Mouse (Mus musculus): Measurements from ENCODE around the gene Dnase2a. TPM values are rescaled to one million over a fixed set of nuclear protein-coding genes. Genes with fewer than 3 reads are reported as not detected.
A peak's percentile ranks its signal among the peaks of the same experiment; 100 is the strongest.

The Dnase2a gene
- polyA plus RNA-seq, 1 experiment from 2014 or later, result 3.8 TPM

DNA sequence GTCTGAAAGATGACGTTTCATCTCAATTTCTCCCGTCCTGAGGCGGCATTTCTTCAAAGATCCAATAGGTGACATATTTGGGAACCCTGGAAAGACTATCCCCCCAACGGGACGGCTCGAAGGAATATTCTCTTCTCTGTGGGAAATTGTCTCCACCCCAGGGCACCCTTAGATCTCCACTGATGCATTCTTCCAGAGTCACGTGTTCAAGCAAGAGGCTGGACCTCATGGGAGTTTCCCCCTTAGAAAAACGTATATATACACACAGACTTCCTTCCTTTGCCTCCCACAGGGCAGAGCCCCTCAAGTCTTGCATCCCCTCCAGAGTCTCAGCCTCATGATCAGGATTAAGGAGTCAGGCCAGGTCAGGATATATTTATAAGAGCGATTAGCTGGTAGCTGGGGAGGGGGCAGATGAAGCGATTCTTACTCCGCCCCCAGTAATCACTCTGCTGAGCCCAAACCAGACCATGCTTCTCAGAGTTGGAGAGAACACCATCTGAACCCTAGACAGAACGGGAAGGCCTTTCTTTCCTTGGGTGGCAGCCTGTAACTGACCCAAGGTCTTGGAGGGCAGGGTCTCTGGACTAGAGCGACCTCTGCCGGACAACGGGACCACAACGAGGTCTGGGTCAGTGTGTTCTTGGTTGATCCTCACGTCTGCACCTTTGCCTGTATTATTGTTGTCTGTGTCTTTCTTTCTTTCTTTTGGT lies 38.3 kb downstream of the Dnase2a start, which contains the start of gene Rtbdn:
Gene Rtbdn, plus strand, starts transcription at position 464 of the 713 bp plus-strand sequence.
- H3K4me3 ChIP-seq, result peak within 1 kb of the TSS; percentile 60
- H3K9me3 ChIP-seq, result no peaks in the 10 kb centered on the region
- WGBS, result 13% methylated on average over 17 of the region's 17 CpGs
- no peak within 1 kb of the TSS for H3K27ac ChIP-seq
- H3K27me3 ChIP-seq (ENCODE audit: insufficient read depth, poor library complexity, severe bottlenecking), result peaks cover 92% of the 10 kb centered on the region
- H3K36me3 ChIP-seq, result no peaks in the 10 kb centered on the region
- no peak for DNase-seq (ENCODE audit: low spot score)
- peaks cover 18% of the 10 kb centered on the region for H3K4me1 ChIP-seq

DNA sequence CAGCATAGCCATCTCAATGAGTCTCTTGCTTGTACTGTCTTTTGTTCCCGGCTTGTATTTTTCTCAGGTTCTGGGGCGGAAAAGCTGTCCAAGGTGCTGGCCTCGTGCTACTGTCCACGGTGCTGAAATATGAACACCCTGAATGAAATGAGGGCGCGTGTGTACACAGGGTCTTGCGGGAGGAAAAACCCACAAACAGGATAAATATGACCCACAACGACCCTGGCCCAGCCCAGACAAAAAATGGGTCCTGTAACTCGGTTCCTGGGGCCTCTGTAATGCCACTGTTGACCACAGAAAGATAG lies 38.8 kb downstream of the Dnase2a start:
- no peak for DNase-seq (ENCODE audit: low spot score)
- H3K9me3 ChIP-seq, result no peaks in the 10 kb centered on the region
- H3K27me3 ChIP-seq (ENCODE audit: insufficient read depth, poor library complexity, severe bottlenecking), result peaks cover 93% of the 10 kb centered on the region
- 18% methylated on average over 9 of the region's 9 CpGs for WGBS
- H3K4me3 ChIP-seq, result no peak overlapping the region
- H3K36me3 ChIP-seq, result no peaks in the 10 kb centered on the region
- H3K27ac ChIP-seq, result no peak overlapping the region
- H3K4me1 ChIP-seq, result peaks cover 18% of the 10 kb centered on the region

DNA sequence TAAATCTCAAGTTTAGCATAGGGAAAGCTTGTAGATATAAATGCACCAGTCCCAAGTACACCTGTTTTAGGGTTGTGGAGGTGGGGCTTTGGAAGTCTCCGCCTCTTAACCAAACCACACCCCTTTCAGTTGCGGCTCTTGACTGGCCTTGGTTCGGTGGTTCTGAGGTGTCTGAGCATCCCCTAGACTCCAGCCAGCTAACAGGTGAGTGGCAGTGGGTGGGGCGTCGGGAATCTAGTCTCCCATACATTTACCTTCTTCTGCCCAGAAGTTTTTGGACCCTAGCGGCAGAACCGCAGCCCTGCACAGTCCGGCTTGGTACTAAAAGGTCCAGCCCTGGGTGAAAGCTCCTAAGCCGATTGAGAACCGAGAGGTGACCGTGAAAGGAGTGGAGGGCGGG lies 41.4 kb downstream of the Dnase2a start:
- no peak for DNase-seq (ENCODE audit: low spot score)
- H3K9me3 ChIP-seq, result no peaks in the 10 kb centered on the region
- H3K27me3 ChIP-seq (ENCODE audit: insufficient read depth, poor library complexity, severe bottlenecking), result peaks cover 86% of the 10 kb centered on the region
- no peak overlapping the region for H3K27ac ChIP-seq
- H3K36me3 ChIP-seq, result no peaks in the 10 kb centered on the region
- peaks cover 18% of the 10 kb centered on the region for H3K4me1 ChIP-seq
- 16% methylated on average over 12 of the region's 12 CpGs for WGBS
- no peak overlapping the region for H3K4me3 ChIP-seq

DNA sequence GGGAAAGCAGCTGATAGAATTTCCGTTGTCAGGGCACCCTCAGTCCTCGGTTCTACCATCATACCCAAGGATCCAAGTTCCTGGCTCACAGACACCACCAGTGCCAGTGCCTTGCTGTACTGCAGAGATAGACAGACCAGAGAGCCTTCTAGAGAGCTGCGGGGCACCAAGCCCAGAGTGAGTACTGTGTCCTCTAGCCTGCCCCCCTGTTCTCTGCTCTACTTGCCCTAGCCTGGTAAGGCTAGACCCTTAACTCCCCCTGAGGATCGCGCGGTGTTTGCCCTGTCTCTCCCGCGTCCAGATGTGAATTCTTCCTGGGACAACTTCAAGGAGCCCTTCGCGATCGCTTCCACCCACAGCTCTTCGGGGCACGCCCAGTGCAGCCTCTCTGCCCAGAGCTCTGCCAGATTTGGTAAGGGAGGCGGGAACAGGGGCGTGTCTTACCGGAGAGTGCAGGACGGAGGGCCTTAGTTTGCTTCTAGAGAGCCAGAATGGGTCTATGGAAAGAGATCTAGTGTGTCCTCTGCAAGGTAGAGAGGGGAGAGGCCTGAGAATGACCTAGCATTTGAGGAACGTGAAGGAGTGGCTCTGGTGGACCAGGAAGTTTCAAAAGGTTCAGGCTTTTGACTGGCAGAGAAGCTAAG lies 44.4 kb downstream of the Dnase2a start:
- H3K9me3 ChIP-seq, result no peaks in the 10 kb centered on the region
- peaks cover 15% of the 10 kb centered on the region; the same call in 1 of the 2 replicates for H3K36me3 ChIP-seq
- DNase-seq (ENCODE audit: low spot score), result no peak
- 6% methylated on average over 18 of the region's 18 CpGs for WGBS
- H3K27me3 ChIP-seq (ENCODE audit: insufficient read depth, poor library complexity, severe bottlenecking), result peaks cover 58% of the 10 kb centered on the region
- H3K27ac ChIP-seq, result no peak overlapping the region
- H3K4me3 ChIP-seq, result 0 out of 2 replicates have a peak overlapping the region, but pooled peaks have one; percentile 22
- peaks cover 5% of the 10 kb centered on the region; the same call in 1 of the 2 replicates for H3K4me1 ChIP-seq

DNA sequence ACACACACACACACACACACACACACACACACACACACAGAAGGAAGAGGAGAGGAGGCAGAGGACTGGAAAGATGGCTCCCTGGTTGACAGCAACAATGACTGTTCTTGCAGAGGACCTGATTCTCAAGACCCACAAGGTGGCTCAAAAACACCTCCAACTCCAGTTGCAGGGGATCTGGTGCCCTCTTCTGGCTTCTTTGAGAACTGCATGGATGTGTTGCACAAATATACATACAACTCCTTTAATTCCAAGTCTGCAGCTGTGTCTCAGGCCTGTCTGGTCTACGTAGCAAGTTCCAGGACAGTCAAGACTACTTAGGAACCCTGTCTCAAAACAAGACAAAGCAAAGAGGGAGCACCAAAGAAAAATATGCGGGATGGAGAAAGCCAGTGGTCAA lies 48.4 kb downstream of the Dnase2a start:
- Histone ChIP-seq H3K27ac (no peak overlapping the region), H3K4me1 (peaks cover 5% of the 10 kb centered on the region; the same call in 1 of the 2 replicates), H3K27me3 (ENCODE audit: insufficient read depth, poor library complexity, severe bottlenecking) (peaks cover 20% of the 10 kb centered on the region; the same call in 1 of the 2 replicates), H3K9me3 (no peaks in the 10 kb centered on the region), H3K36me3 (peaks cover 37% of the 10 kb centered on the region), H3K4me3 (no peak overlapping the region)
- 44% methylated on average over 2 of the region's 2 CpGs for WGBS
- DNase-seq (ENCODE audit: low spot score), result no peak

DNA sequence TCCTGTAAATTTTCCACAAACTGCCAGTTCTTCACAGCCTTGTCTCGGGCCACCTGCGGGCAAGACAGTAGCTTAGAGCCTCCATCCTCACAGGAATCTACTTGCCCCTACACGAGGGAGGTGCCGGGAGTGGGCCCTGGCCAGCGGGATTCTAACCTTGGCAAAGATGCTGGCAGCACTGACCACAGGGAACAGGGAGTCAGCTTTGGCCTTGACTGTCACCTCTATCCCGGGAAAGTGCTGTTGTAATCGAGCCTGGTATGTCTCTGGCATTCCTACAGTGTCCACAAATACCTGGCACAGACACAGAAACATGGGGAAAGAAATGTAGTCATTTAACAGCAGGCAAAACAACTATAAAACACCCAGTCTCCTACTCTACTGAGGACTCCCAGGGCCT lies 51.5 kb downstream of the Dnase2a start:
- Histone ChIP-seq H3K27me3 (ENCODE audit: insufficient read depth, poor library complexity, severe bottlenecking) (no peaks in the 10 kb centered on the region), H3K9me3 (no peaks in the 10 kb centered on the region), H3K4me1 (peaks cover under 1% of the 10 kb centered on the region), H3K36me3 (peaks cover 49% of the 10 kb centered on the region), H3K4me3 (no peak overlapping the region), H3K27ac (no peak overlapping the region)
- 87% methylated on average over 7 of the region's 7 CpGs for WGBS
- no peak for DNase-seq (ENCODE audit: low spot score)

DNA sequence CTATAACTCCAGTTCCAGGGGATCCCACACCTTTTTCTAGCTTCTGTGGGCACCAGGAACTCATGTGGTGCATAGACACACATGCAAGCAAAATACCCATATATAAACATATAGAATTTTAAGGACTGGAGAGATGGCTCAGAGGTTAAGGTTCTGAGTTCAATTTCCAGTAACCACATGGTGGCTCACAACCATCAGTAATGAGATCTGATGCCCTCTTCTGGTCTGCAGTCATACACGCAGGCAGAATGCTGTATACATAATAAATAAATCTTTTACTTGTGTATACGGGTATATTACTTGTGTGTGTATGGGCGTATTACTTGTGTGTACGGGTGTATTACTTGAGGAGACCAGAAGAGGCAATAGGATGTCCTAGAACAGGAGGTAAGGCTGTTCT lies 55.6 kb downstream of the Dnase2a start:
- H3K9me3 ChIP-seq, result no peaks in the 10 kb centered on the region
- 83% methylated on average over 4 of the region's 4 CpGs for WGBS
- H3K4me1 ChIP-seq, result peaks cover 29% of the 10 kb centered on the region
- no peak overlapping the region for H3K27ac ChIP-seq
- peaks cover 25% of the 10 kb centered on the region for H3K36me3 ChIP-seq
- DNase-seq (ENCODE audit: low spot score), result no peak
- no peaks in the 10 kb centered on the region for H3K27me3 ChIP-seq (ENCODE audit: insufficient read depth, poor library complexity, severe bottlenecking)
- H3K4me3 ChIP-seq, result no peak overlapping the region

DNA sequence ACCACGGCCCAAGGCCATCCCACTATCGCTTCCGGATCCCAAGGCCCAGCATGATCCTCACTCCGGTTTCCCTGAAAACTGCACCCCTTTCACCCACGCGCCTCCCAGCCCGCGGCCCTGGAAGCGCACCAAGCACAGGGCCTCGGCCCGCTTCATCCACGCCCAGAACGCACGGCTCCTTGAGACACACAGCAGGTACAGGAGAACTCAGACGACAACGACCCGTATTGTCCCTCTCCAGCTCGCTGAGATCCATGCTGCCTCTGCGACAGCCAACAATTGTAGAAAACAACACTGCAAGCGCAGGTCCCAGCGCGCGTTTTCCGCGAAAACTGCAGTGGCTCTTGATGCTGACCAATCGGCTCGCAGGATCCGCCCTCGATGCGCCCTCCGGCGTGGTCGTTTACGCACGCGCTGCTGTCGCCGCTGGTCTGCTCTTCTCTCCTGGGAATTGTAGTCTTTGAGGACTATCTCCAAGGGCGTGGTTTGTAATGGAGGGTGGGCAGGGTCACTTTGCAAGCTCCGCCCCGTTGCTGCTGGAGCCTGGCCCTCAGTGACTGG lies 57.5 kb downstream of the Dnase2a start:
- Histone ChIP-seq H3K27ac (peak overlapping the region; percentile 78), H3K9me3 (no peaks in the 10 kb centered on the region), H3K36me3 (peaks cover 17% of the 10 kb centered on the region), H3K4me3 (peak overlapping the region; percentile 78), H3K27me3 (ENCODE audit: insufficient read depth, poor library complexity, severe bottlenecking) (no peaks in the 10 kb centered on the region), H3K4me1 (peaks cover 35% of the 10 kb centered on the region)
- under 1% methylated on average over 41 of the region's 41 CpGs for WGBS
- DNase-seq (ENCODE audit: low spot score), result peak; percentile 99

DNA sequence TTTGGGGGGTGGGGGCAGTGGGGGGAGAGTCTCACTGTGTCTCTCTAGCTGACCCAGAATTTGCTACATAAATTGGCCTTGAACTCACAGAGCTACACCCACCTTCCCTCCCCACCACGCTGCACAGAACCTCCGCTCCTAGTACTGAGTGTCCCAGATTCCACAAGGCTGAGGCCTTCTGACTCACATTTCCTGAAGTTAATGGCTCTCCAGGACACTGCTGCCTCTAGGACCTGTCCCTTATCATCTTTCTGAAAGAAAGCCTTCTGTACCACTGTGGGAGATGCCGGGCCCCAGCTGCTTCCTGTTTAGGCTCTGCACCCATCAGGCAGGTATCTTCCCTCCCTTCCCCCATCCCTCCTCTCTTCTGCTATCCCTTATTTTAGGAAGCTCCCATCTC lies 58.2 kb downstream of the Dnase2a start:
- Histone ChIP-seq H3K36me3 (peaks cover 22% of the 10 kb centered on the region), H3K4me1 (peaks cover 40% of the 10 kb centered on the region), H3K27ac (peak overlapping the region; percentile 78), H3K9me3 (no peaks in the 10 kb centered on the region), H3K27me3 (ENCODE audit: insufficient read depth, poor library complexity, severe bottlenecking) (no peaks in the 10 kb centered on the region), H3K4me3 (peak overlapping the region; percentile 78)
- DNase-seq (ENCODE audit: low spot score), result no peak
- WGBS, result 20% methylated on average over 3 of the region's 3 CpGs

DNA sequence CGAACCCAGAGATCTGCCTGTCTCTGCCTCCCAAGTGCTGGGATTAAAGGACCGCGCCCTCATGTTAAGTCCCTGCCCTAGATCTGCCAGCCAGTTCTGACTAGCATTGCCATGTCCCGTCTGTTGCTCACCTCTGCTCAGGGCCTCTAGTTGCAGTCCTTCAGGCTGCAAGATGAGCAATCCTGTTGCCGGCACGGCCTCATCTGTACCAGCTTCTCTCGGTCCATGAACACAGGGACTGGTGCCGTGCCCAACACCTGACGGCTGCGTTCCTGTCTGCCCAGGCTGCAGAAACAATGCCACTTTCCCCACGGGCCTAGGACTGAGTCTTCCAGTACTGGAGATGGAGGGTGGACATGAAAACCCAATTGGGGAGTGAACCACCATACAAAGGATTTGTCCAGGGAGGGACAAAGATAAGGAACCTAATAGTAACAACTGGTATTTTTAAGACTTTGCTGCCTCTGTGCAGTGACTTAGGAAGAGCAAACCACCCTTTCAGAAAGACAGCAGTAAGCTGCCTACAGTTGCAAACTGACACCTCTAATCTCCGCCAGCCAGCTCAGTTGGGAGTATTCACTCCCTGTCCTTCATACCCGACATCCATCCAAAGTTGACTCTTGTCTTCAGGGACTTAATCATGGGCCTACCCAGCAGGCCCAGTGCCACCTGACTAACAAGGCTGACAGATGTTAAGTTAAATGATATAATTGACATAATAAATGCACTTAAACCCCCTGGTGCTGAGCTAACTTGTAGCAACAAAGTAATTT lies 59.4 kb downstream of the Dnase2a start:
- H3K27ac ChIP-seq, result peak overlapping the region; percentile 97
- no peaks in the 10 kb centered on the region for H3K9me3 ChIP-seq
- peak overlapping the region; percentile 22; the same call in 1 of the 2 replicates for H3K4me3 ChIP-seq
- H3K4me1 ChIP-seq, result peaks cover 40% of the 10 kb centered on the region
- no peak for DNase-seq (ENCODE audit: low spot score)
- 84% methylated on average over 13 of the region's 13 CpGs for WGBS
- peaks cover 30% of the 10 kb centered on the region for H3K36me3 ChIP-seq
- H3K27me3 ChIP-seq (ENCODE audit: insufficient read depth, poor library complexity, severe bottlenecking), result no peaks in the 10 kb centered on the region

DNA sequence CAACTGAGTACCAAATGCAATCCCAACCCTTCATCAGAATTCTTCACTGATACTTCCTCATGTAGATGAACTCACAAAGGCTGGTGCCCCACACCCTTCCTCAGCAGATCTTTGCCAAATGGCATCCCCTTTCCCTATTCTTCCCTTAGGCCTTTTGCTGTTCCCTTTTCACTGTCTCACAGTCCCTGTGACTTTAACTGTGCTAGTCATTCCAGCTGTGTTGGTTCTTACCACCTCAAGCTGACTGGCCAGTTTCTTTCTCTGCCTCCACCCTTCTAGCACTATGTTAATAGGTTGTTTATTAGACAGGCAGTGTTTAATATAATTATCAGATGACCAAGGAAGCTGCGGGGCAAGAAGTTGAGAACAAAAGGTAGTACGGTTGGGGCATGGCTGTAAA lies 60.3 kb downstream of the Dnase2a start:
- Histone ChIP-seq H3K27me3 (ENCODE audit: insufficient read depth, poor library complexity, severe bottlenecking) (no peaks in the 10 kb centered on the region), H3K9me3 (no peaks in the 10 kb centered on the region), H3K4me3 (peak overlapping the region; percentile 83), H3K27ac (peak overlapping the region; percentile 97), H3K4me1 (peaks cover 40% of the 10 kb centered on the region), H3K36me3 (peaks cover 35% of the 10 kb centered on the region)
- 28% methylated on average over 2 of the region's 2 CpGs for WGBS
- DNase-seq (ENCODE audit: low spot score), result no peak

DNA sequence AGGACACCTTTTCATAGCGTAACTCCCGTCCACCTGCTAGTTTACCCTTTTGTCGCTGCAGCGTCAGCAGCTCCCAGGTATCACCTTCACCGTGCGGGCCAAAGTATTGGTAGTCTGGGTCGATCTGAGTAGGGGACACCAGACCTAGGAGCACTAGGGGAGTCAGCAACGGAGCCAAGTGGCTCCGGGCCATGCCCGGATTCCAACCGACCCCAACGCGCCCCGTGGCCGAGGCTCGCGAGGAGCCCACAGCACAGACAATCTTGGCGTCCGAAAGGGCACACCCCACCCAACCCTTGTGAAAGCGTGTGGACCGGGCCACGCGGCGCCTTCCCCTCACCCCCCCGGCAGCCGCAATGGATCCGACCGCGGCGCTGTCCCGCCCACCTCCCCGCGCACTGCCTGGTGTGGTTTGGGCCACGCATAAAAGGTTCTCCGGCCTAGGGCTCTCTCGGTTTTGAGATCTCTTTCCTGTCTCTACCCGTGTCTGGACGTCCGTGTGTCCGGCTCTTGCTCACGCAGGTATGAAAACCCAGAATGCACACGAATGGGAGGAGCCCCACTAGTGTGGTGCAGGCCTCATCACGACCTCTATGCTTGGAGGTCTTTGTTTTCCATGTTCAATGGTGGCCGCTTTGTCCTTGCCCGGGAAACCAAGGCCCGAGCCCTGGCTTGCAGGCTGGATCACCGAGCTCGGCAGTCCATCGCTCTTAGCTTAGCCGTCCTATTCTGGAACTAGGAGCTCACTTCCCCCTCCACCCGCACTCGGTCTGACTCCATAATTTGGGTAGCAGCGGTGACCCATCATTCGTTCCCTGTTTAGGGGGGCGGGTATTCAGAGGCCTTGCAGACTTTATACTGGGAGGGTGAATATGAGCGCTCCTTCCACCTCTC lies 61.1 kb downstream of the Dnase2a start, which contains the start of the genes Gm49661, Prdx2 and Rnaseh2a:
Gene Gm49661, minus strand, starts transcription at position 193 of the 894 bp plus-strand sequence.
Gene Prdx2, plus strand, starts transcription at position 347 of the 894 bp plus-strand sequence.
Gene Rnaseh2a, minus strand, starts transcription at position 527 of the 894 bp plus-strand sequence.
- under 1% methylated on average over 56 of the region's 56 CpGs for WGBS
- DNase-seq (ENCODE audit: low spot score), result peak; percentile 93
- H3K27ac ChIP-seq, result peak within 1 kb of the TSS; percentile 97
- no peaks in the 10 kb centered on the region for H3K9me3 ChIP-seq
- peaks cover 40% of the 10 kb centered on the region for H3K4me1 ChIP-seq
- H3K36me3 ChIP-seq, result peaks cover 39% of the 10 kb centered on the region
- no peaks in the 10 kb centered on the region for H3K27me3 ChIP-seq (ENCODE audit: insufficient read depth, poor library complexity, severe bottlenecking)
- peak within 1 kb of the TSS; percentile 83 for H3K4me3 ChIP-seq

All from heart, embryonic 10.5 days (tissue).